8 mouse cellular contexts compared by ENCODE assay signal in the genomic region with DNA sequence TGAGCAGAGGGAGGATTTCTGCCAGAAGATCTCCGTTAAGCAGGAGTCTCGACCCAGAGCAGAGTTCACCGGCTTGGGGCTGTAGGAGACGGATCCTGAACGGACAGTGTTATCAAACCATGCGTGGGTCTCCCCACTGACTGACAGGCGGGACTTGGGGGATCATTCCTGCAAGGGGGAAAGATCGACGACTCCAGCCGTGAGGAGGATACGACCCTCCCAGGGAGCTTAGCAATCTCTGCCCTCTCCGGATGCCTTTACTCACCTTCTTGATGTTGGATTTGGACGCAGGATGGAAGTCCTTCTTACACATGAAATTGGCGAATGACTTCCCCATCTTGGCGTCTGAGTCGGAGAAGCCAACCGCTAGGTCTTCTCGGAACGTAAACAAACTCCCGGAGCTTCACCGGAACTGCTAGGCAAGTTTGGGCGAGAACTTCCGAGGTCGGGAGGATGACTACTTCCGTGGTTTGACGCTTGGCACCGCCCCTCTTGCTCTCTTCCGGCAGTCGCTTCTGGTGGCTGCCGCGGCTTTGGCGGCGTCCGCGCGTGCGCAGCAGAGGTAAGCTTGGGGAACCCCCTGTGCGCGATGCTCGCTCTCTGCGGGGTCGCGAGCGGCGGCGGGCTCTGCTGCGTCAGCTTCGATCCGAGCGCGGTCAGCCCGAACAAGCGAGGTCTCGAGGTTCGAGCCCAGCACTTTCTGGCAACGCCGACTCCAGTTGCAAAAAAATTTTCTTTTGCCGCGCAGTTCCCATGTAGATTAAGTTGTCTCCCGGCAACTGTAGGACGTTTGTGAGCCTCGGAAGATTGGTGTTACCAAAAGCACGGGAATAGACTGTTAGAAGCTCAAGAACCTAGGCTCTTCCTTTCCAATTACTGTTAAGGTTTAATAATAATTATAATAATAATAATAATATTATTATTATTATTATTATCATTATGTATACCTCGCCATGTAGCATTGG. TPM values are rescaled to one million over a fixed set of nuclear protein-coding genes. Genes with fewer than 3 reads are reported as not detected.
DNase-seq lines count a peak whose midpoint lies in the region; ATAC-seq and TF ChIP-seq lines count a peak whose summit lies in the region.

A gene (plus strand): TSS at position 450 of the 965 bp plus-strand sequence.
A gene (minus strand): TSS at position 550 of the 965 bp plus-strand sequence.

- TF ChIP-seq CTCF in liver, embryonic 14.5 days (IDR thresholded peaks at IDR 0.05; ENCODE audit: low read depth), result no peak
- TF ChIP-seq CTCF in stomach, postnatal 0 days (IDR thresholded peaks at IDR 0.05; ENCODE audit: low read depth), result no peak

- H3K27ac ChIP-seq in forebrain, embryonic 10.5 days, result peak within 1 kb of the TSS; percentile 88
- H3K27ac ChIP-seq in heart, embryonic 15.5 days, result peak within 1 kb of the TSS; percentile 87
- peak within 1 kb of the TSS; percentile 98 for H3K27ac ChIP-seq in liver, embryonic 14.5 days
- H3K27ac ChIP-seq in neural tube, embryonic 11.5 days (ENCODE audit: low read depth, low read length), result 0 out of 2 replicates have a peak within 1 kb of the TSS, but pooled peaks have one; percentile 20
- peak within 1 kb of the TSS; percentile 81 for H3K27ac ChIP-seq in stomach, postnatal 0 days (replicated peaks)

- H3K4me1 ChIP-seq in forebrain, embryonic 10.5 days, result peaks cover 18% of the 10 kb centered on the region
- peaks cover 15% of the 10 kb centered on the region for H3K4me1 ChIP-seq in heart, embryonic 15.5 days (replicated peaks)
- peaks cover 9 to 14% of the 10 kb centered on the region in 2 experiments for H3K4me1 ChIP-seq in liver, embryonic 14.5 days (replicated peaks; ENCODE audit: control insufficient read depth in 2 of 2, insufficient read depth in 2 of 2, low read length in 1 of 2)
- H3K4me1 ChIP-seq in neural tube, embryonic 11.5 days (ENCODE audit: control insufficient read depth, insufficient read depth, low read length), result no peaks in the 10 kb centered on the region
- 0 out of 2 replicates have a peak, but pooled peaks cover 2% of the 10 kb centered on the region for H3K4me1 ChIP-seq in stomach, postnatal 0 days (replicated peaks; ENCODE audit: control insufficient read depth, insufficient read depth)

- ATAC-seq in heart, embryonic 15.5 days (replicated peaks; ENCODE audit: insufficient number of reproducible peaks, insufficient read depth, low FRiP score, low read depth), result peak; percentile 96
- peak; percentile 92 for ATAC-seq in liver, embryonic 14.5 days (ENCODE audit: insufficient read depth)
- peak; percentile 92 for ATAC-seq in neural tube, embryonic 11.5 days (ENCODE audit: insufficient read depth, low FRiP score, low TSS enrichment)
- ATAC-seq in stomach, postnatal 0 days (ENCODE audit: low FRiP score, low TSS enrichment), result peak; percentile 98

- peak within 1 kb of the TSS; percentile 79 for H3K4me3 ChIP-seq in forebrain, embryonic 10.5 days
- H3K4me3 ChIP-seq in heart, embryonic 15.5 days, result peak within 1 kb of the TSS; percentile 62
- peak within 1 kb of the TSS; percentile 98 to 99 for H3K4me3 ChIP-seq in liver, embryonic 14.5 days (ENCODE audit: insufficient read depth in 1 of 2, low read depth in 2 of 2, low read length in 2 of 2)
- peak within 1 kb of the TSS; percentile 61 for H3K4me3 ChIP-seq in neural tube, embryonic 11.5 days (ENCODE audit: low read depth, low read length)
- H3K4me3 ChIP-seq in stomach, postnatal 0 days (ENCODE audit: low read depth, low read length), result peak within 1 kb of the TSS; percentile 81

- WGBS in forebrain, embryonic 10.5 days, result under 1% methylated on average over 64 of the region's 64 CpGs
- under 1% methylated on average over 64 of the region's 64 CpGs for WGBS in heart, embryonic 15.5 days
- under 1% methylated on average over 64 of the region's 64 CpGs for WGBS in liver, embryonic 14.5 days (ENCODE audit: insufficient replicate concordance)
- under 1% methylated on average over 64 of the region's 64 CpGs for WGBS in neural tube, embryonic 11.5 days
- under 1% methylated on average over 64 of the region's 64 CpGs for WGBS in stomach, postnatal 0 days

- peak within 1 kb of the TSS; percentile 75 for H3K4me2 ChIP-seq in heart, embryonic 15.5 days
- H3K4me2 ChIP-seq in liver, embryonic 14.5 days (ENCODE audit: low read depth), result peak within 1 kb of the TSS; percentile 85
- H3K4me2 ChIP-seq in neural tube, embryonic 11.5 days (ENCODE audit: low read depth), result peak within 1 kb of the TSS; percentile 84
- peak within 1 kb of the TSS; percentile 76 for H3K4me2 ChIP-seq in stomach, postnatal 0 days (replicated peaks; ENCODE audit: low read depth)

- TF ChIP-seq EP300 in liver, embryonic 14.5 days (IDR thresholded peaks at IDR 0.05; ENCODE audit: low read depth), result peak; percentile 33; the same call in 1 of the 2 replicates
- TF ChIP-seq EP300 in stomach, postnatal 0 days (optimal IDR thresholded peaks at IDR 0.05), result no peak

- no peaks in the 10 kb centered on the region for H3K27me3 ChIP-seq in forebrain, embryonic 10.5 days (ENCODE audit: poor library complexity, severe bottlenecking)
- H3K27me3 ChIP-seq in heart, embryonic 15.5 days, result no peaks in the 10 kb centered on the region
- H3K27me3 ChIP-seq in liver, embryonic 14.5 days (ENCODE audit: control insufficient read depth, insufficient read depth, low read length), result no peaks in the 10 kb centered on the region
- H3K27me3 ChIP-seq in neural tube, embryonic 11.5 days (ENCODE audit: control insufficient read depth, insufficient read depth, low read length), result no peaks in the 10 kb centered on the region
- H3K27me3 ChIP-seq in stomach, postnatal 0 days (ENCODE audit: control insufficient read depth, insufficient read depth, low read length), result no peaks in the 10 kb centered on the region

- peak within 1 kb of the TSS; percentile 70 for H3K9ac ChIP-seq in heart, embryonic 15.5 days
- peak within 1 kb of the TSS; percentile 98 for H3K9ac ChIP-seq in liver, embryonic 14.5 days (replicated peaks)
- H3K9ac ChIP-seq in neural tube, embryonic 11.5 days (ENCODE audit: low read length), result peak within 1 kb of the TSS; percentile 52
- H3K9ac ChIP-seq in stomach, postnatal 0 days (ENCODE audit: low read length), result peak within 1 kb of the TSS; percentile 87

- peaks cover 22% of the 10 kb centered on the region for H3K36me3 ChIP-seq in forebrain, embryonic 10.5 days (replicated peaks)
- peaks cover 22% of the 10 kb centered on the region for H3K36me3 ChIP-seq in heart, embryonic 15.5 days
- peaks cover 26% of the 10 kb centered on the region for H3K36me3 ChIP-seq in liver, embryonic 14.5 days (replicated peaks; ENCODE audit: control insufficient read depth, insufficient read depth, low read depth)
- 0 out of 2 replicates have a peak, but pooled peaks cover under 1% of the 10 kb centered on the region for H3K36me3 ChIP-seq in neural tube, embryonic 11.5 days (ENCODE audit: control insufficient read depth, insufficient read depth, low read length)
- H3K36me3 ChIP-seq in stomach, postnatal 0 days (ENCODE audit: control insufficient read depth, insufficient read depth, low read length), result peaks cover 3% of the 10 kb centered on the region; the same call in 1 of the 2 replicates

- peak; percentile 91 to 92 for DNase-seq in CD8-positive naive resting alpha-beta T cell, adult 2 months (ENCODE audit: low read depth in 2 of 2, low spot score in 2 of 2)
- peak; percentile 95 for DNase-seq in c-Kit-positive CD71-negative TER-119-negative erythroid progenitor cells, embryonic 14.5 days (ENCODE audit: low read depth)
- DNase-seq in forebrain, embryonic 10.5 days (ENCODE audit: extremely low spot score, low spot score), result peak; percentile 95
- peak; percentile 95 to 98 for DNase-seq in kidney, postnatal 25 days
- peak; percentile 95 to 97 (median 96) for DNase-seq in liver, embryonic 14.5 days (ENCODE audit: low read depth in 3 of 3, low spot score in 3 of 3)
- peak; percentile 98 for DNase-seq in neural tube, embryonic 11.5 days (ENCODE audit: low spot score)
- peak; percentile 95 for DNase-seq in stomach, postnatal 0 days (ENCODE audit: low spot score)

- H3K9me3 ChIP-seq in forebrain, embryonic 10.5 days, result no peaks in the 10 kb centered on the region
- H3K9me3 ChIP-seq in heart, embryonic 15.5 days (replicated peaks), result no peaks in the 10 kb centered on the region
- no peaks in the 10 kb centered on the region for H3K9me3 ChIP-seq in liver, embryonic 14.5 days (ENCODE audit: control insufficient read depth, low read length)
- H3K9me3 ChIP-seq in neural tube, embryonic 11.5 days (ENCODE audit: control insufficient read depth, low read length), result no peaks in the 10 kb centered on the region
- H3K9me3 ChIP-seq in stomach, postnatal 0 days (ENCODE audit: control insufficient read depth, low read length), result no peaks in the 10 kb centered on the region

RNA-seq across cellular contexts. Expression of the first gene that starts in this region (rescaled TPM):
- polyA plus RNA-seq in forebrain, embryonic 10.5 days (2016; fragmentation: Nextera tagmentation; extraction: Ambion mirVana), result 12.8 and 13.8 TPM in 2 replicates
- 13.2 and 13.4 TPM in 2 replicates for polyA plus RNA-seq in heart, embryonic 15.5 days (2015; fragmentation: Nextera tagmentation; extraction: Ambion mirVana)
- polyA plus RNA-seq in liver, embryonic 14.5 days (2012; rRNA removed), result 14.9 and 20.1 TPM in 2 replicates
- 22.4 and 25.2 TPM in 2 replicates for polyA plus RNA-seq in liver, embryonic 14.5 days (2014; fragmentation: Nextera tagmentation; extraction: Ambion mirVana)
- polyA plus RNA-seq in neural tube, embryonic 11.5 days (2014; fragmentation: Nextera tagmentation; extraction: Ambion mirVana), result 12.4 and 14.5 TPM in 2 replicates
- polyA plus RNA-seq in stomach, postnatal 0 days (2015; fragmentation: Nextera tagmentation; extraction: Ambion mirVana), result 8.6 and 9.2 TPM in 2 replicates

RNA-seq across cellular contexts. Expression of the second gene that starts in this region (rescaled TPM):
- polyA plus RNA-seq in forebrain, embryonic 10.5 days (2016; fragmentation: Nextera tagmentation; extraction: Ambion mirVana), result 13.3 and 14.0 TPM in 2 replicates
- polyA plus RNA-seq in heart, embryonic 15.5 days (2015; fragmentation: Nextera tagmentation; extraction: Ambion mirVana), result 15.0 and 16.7 TPM in 2 replicates
- 6.2 and 13.8 TPM in 2 replicates for polyA plus RNA-seq in liver, embryonic 14.5 days (2012; rRNA removed)
- 19.2 and 20.5 TPM in 2 replicates for polyA plus RNA-seq in liver, embryonic 14.5 days (2014; fragmentation: Nextera tagmentation; extraction: Ambion mirVana)
- 21.0 and 23.0 TPM in 2 replicates for polyA plus RNA-seq in neural tube, embryonic 11.5 days (2014; fragmentation: Nextera tagmentation; extraction: Ambion mirVana)
- 17.3 and 19.6 TPM in 2 replicates for polyA plus RNA-seq in stomach, postnatal 0 days (2015; fragmentation: Nextera tagmentation; extraction: Ambion mirVana)

Comparison
In these comparisons a context has a peak if more than half of its experiments do, and no peak if none do; other contexts are left out.
1. Peak in every context shown above with its lines: DNase-seq, ATAC-seq, H3K4me3 ChIP-seq and H3K27ac ChIP-seq.
2. H3K27ac ChIP-seq: peak in every context shown above with its lines; median percentile 98 in liver, embryonic 14.5 days; 88 in forebrain, embryonic 10.5 days; 87 in heart, embryonic 15.5 days; 81 in stomach, postnatal 0 days; 20 in neural tube, embryonic 11.5 days.